Mouse (Mus musculus) left cerebral cortex, postnatal 10 days (tissue): ENCODE results near the gene Rpl27. TPM values are rescaled to one million over a fixed set of nuclear protein-coding genes. Genes with fewer than 3 reads are reported as not detected.
A peak's percentile ranks its signal among the peaks of the same experiment; 100 is the strongest.
"Not testable (repeated sequence)": the region's sequence is repeated elsewhere in the genome, so short reads cannot be mapped to it uniquely, and the experiment has no call there.

Experiments used
- DNase-seq, 2 experiments: peaks; one replicate each; pipeline ENCODE4 v3.0.0; 2021 to 2022; ENCODE audit warnings: low spot score in 2 of 2, mixed read lengths in 1 of 2; ENCODE audit errors: extremely low spot score in 1 of 2
- intact Hi-C: fragments of 180-260 bp; cut with DNase I; formaldehyde crosslinking; loops from one replicate; pipeline ENCODE4 v1.15.1; 2025
- total RNA-seq, 2 experiments: library from RNA; stranded (reverse); gene quantifications; 2 replicates each; pipeline ENCODE4 v1.2.3; 2021

Gene Rpl27
- total RNA-seq, 2 experiments from 2014 or later: 49.9 to 58.1 TPM

DNA sequence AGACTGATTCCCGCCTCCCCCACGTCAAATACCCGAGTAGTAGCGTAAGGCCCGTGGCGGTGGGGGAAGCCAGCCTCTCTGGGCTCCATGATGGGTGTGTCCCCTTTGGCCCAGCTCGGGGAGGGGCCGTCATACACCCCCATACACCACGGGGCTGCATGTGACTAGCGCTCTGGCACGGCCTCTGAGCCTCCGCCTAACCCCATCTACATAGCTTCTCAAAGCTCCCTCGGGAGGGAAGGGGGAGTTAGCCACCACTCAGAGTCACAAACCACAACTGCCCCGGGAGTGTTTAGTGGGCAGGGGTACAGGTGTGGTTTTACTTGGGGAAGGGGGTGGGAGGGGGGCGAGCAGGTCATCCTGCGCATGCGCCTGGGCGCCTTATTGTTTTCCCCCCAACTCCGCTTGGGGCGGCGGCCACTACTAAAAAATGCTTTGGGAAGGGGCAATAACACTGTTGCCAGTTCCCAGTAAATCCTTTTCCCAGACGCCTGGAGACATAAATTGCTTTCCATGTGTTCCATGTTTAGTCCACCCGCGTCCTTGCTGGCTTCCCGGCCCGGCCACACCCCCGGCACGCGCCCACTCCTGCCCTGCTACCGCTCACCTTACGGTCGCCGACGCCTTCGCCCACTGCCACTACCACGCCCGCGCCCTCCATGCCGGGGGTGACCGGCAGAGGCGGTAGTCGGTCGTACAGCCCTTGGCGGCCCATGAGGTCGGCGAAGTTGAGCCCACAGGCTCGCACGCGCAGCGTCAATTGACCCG lies 23.2 kb downstream of the Rpl27 start:
- intact Hi-C loops: loop anchor here (5.0 kb wide), 1 partner anchor 87 kb away; the partner anchor contains the start of genes Brca1 and Nbr1
- DNase-seq: peak in 1 of 2 experiments; percentile 83

- DNase-seq: peak in 1 of 2 experiments; percentile 87
- intact Hi-C loops: loop anchor here (5.0 kb wide), 1 partner anchor 86 kb away; the partner anchor contains the start of genes Brca1 and Nbr1
These were observed 23.9 kb downstream of the Rpl27 start, which contains the start of gene Vat1 for GRCm38 (mm10) chr11:101465869-101466551. Gene Vat1 (minus strand): TSS chr11:101466230.

DNA sequence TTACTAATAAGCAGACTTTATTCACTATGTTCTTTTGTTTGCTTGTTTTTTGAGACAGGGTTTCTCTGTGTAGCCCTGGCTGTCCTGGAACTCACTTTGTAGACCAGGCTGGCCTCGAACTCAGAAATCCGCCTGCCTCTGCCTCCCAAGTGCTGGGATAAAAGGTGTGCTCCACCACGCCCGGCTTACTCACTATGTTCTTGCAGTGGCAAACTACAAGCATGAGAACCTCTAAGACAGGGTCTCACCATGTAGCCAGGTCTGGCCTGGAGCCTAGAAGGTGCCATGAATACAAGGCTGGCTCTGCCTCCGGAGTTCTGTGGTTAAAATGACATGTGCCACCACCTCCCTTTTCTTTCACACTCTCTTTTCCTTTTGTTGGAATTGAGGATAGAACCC lies 24.5 kb downstream of the Rpl27 start:
- DNase-seq: not testable (repeated sequence)
- intact Hi-C loops: loop anchor here (5.0 kb wide), 1 partner anchor 86 kb away; the partner anchor contains the start of genes Brca1 and Nbr1

DNA sequence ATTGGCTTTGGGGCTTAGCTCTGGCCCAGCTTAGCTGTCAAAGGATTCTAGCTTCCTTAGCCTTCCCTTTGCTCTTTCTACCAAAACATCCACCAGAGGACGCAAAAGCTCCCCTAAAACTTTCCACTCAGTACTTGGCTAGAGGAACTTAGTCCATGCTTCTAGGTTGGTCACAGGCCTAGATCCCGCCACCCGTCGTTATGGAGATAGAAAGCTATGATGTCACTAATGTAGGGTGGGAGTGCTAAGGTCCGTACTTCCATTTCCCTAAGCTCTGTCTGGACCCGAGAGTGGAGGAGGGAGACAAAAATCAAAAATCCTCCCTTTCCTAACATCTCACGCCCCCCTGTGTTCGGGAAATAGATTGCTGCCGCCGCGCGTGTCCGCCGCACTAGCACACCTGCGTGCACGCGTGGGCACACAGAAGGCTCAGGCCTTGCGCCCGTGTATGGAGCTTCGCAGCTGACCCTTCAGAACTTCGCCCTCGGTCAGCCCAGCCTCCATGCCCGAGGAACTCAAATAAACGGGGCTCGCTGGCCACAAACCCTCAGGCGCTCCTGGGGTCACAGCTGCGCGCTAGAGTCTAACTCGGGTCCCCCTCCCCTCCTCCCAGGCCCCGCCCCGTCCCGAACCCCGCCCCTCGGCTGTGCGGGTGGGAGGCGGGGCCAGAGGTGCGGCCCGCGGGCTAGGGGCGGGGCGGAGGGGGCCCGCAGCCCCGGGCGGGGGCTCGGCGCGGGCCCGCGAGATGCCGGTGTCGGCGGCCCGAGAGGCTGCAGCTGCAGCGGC lies 25.6 kb downstream of the Rpl27 start:
- intact Hi-C loops: loop anchor here (5.0 kb wide), 1 partner anchor 85 kb away; the partner anchor contains the start of genes Brca1 and Nbr1
- DNase-seq: peak; percentile 75 to 80

GRCm38 (mm10) chr11:101468263-101468688 lies 26.2 kb downstream of the Rpl27 start:
- DNase-seq: no peak
- intact Hi-C loops: loop anchor here (5.0 kb wide), 1 partner anchor 84 kb away; the partner anchor contains the start of genes Brca1 and Nbr1

GRCm38 (mm10) chr11:101468731-101469130 lies 26.6 kb downstream of the Rpl27 start:
- intact Hi-C loops: loop anchor here (5.0 kb wide), 1 partner anchor 84 kb away; the partner anchor contains the start of genes Brca1 and Nbr1
- no peak for DNase-seq

DNA sequence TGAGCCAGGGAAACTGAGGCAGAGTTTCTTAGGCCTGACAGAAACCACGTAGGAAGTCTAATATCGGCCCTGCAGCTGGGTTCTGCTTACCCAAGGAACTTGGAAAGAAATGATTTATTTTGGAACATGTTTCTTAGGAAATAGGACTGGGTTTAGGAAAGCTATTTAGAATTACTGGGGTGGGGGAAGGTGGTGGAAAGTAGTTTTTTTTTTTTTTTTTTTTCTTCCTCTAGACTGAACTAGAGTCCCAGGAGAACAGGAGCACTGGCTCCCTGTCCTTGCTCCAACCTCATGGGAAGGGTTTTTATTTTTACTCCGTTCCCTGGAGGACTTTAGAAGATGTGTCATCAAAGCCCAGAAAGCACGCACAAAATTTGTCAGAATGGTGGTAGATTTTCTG lies 27.1 kb downstream of the Rpl27 start:
- intact Hi-C loops: loop anchor here (5.0 kb wide), 1 partner anchor 83 kb away; the partner anchor contains the start of genes Brca1 and Nbr1
- no peak for DNase-seq

- no peak for DNase-seq
- intact Hi-C loops: loop anchor here (5.0 kb wide), 1 partner anchor 42 kb away; no protein-coding TSS in a partner anchor
These were observed 28.1 kb downstream of the Rpl27 start for GRCm38 (mm10) chr11:101470206-101470605.

DNA sequence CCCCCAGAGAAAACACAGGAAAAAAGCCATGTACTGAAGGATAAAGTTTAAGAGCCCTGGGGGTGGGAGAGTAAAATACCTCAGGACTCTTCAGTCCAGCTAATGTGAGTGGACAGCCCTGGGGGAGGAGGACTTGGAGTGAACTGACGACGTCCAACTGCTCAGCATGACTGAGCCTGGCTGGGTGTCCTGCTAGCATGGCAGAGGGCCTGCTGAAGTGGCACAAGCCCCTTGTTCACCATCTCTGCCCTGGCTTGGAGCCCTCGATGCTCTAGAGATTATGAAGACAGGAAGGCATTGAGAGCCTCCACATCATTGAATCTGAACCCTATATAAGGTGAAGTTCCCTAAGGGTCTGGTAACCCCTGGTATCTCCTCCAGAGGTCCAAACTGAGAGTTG lies 29.8 kb downstream of the Rpl27 start:
- no peak for DNase-seq
- intact Hi-C loops: loop anchor here (5.0 kb wide), 1 partner anchor 40 kb away; no protein-coding TSS in a partner anchor

DNA sequence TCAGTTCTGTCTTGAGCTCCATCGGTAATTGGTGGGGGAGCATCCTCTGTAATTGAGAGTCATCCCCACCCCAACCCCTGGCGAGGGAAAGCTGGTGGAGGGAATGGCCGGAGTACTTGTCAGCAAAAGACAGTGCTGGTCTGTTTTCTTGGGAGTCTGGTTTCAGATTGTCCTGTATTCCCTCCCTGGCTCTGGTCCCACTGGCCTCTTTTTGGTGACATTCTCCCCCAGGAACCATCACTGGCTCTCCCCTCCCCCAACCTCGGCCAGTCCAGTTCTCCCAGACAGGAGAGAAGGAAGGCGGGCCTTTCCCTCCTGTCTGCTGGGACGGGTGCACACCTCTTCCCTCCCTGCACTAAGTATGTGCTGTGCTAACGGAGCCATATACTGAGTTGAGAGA lies 30.2 kb downstream of the Rpl27 start:
- intact Hi-C loops: loop anchor here (5.0 kb wide), 1 partner anchor 40 kb away; no protein-coding TSS in a partner anchor
- DNase-seq: peak; percentile 42 to 79

DNA sequence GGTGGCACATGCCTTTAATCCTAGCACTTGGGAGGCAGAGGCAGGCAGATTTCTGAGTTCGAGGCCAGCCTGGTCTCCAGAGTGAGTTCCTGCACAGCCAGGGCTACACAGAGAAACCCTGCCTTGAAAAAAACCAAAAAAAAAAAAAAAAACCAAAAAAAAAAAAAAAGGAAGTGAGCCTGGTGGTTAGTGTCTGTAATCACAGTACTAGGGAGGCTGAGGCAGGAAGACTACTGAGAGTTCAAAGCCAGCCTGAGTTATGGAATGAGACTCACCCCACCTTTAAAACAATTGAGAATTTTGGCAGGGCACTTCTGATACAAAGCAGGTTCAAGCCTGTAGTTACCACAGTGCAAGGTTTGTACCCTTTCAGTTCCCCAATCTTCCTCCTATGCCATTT lies 31.6 kb downstream of the Rpl27 start:
- not testable (repeated sequence) for DNase-seq
- intact Hi-C loops: loop anchor here (5.0 kb wide), 1 partner anchor 39 kb away; no protein-coding TSS in a partner anchor

DNA sequence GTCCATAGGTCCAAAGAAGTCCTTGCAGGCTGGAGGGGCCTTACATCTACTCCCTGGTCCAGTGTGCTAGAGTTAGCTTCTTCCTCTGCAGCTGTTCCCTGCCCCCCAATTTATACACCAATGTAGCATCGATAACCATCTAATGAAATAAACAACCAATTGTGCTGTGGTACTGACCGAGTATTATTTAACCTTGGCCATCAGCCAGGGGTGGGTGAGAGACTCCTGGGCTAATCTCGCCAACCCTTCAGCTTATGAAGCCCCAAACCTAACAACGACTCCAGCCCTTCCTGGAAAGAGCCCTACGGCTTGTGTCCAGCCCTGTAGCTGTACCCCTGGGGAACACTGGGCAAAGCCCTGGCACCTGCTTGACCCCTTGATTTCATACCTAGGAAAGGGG lies 32.2 kb downstream of the Rpl27 start:
- no peak for DNase-seq
- intact Hi-C loops: loop anchor here (5.0 kb wide), 1 partner anchor 38 kb away; no protein-coding TSS in a partner anchor

- DNase-seq, intact Hi-C loops: not testable (repeated sequence)
These were observed 34.3 kb downstream of the Rpl27 start for GRCm38 (mm10) chr11:101476361-101476760.

DNA sequence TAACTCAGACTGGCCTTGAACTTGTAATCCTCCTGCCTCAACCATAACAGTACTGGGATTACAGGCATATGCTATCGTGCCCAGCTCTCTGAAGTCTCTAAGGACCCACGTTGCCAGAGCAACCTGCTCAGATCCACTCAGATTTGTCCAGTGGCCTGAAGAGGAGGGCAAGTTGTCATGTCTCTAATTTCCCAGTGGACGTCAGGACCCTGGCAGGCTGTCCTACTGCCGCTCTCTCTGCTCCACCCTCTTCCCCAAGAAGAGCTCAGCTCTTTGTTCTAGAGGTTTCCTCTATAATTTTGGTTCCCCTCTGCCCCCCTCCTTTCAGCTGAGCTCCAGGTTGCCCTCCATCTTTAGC lies 35.1 kb downstream of the Rpl27 start:
- intact Hi-C loops: no loop called here
- no peak for DNase-seq

GRCm38 (mm10) chr11:101477552-101478211 lies 35.6 kb downstream of the Rpl27 start:
- intact Hi-C loops: no loop called here
- no peak for DNase-seq

DNA sequence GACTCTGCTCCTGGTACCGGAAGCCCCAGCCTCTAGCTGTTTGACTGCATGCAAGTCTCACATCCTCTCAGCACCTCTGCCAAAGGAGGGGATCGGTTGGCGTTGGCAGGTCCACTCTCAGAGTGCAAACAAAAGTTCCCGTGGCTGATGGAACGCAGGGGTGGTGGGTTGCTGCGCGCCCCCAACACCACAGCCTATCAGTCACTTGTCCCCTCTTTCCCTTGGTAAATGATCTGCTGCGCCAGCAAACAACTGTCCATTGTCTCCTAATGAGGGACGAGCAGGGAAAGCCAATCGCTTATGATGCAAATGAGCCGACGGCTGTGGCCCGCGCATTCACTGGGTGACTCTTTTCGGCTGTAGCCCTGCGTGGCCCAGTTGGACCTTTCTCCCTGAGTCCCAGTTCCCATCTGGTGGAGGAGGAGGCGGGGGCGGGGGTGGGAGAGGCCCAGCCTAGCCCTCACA lies 37.1 kb downstream of the Rpl27 start:
- intact Hi-C loops: no loop called here
- DNase-seq: no peak

DNA sequence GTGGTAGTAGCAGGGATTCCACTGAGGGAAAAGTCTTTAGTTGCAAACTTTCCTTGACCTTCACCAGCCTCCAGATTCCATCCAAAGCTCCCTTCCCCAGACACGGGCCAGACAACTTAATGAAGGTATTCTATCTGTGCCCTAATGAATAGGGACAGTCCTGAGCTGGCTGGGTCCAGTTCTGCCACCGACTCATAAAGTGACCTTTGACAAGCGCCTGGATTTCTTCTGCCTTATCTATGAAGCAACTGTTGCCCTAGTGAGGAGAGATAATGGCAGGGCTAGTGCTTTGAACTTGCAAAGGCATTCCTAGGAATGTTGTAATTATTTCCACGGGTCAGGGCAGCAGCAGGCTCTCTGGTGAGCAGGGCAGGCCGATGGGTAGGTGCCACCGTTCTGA lies 38.8 kb downstream of the Rpl27 start:
- no peak for DNase-seq
- intact Hi-C loops: no loop called here

GRCm38 (mm10) chr11:101483804-101484203 lies 41.7 kb downstream of the Rpl27 start:
- intact Hi-C loops: no loop called here

More at GRCm38 (mm10) chr11:101483804-101484203, 41.7 kb downstream of the Rpl27 start:
- no peak for DNase-seq
